Mouse (Mus musculus) stomach, postnatal 0 days (tissue): ENCODE measurements around the gene 2210011C24Rik.

Experiments
- CTCF ChIP-seq: IDR thresholded peaks from 2 replicates; pipeline ENCODE4 v1.5.1; 2016; ENCODE audit warnings: antibody characterized with exemption, low read depth, mild to moderate bottlenecking, moderate library complexity
- EP300 ChIP-seq: optimal IDR thresholded peaks from 2 replicates; pipeline ENCODE3; 2016; ENCODE audit warnings: antibody characterized with exemption

DNA sequence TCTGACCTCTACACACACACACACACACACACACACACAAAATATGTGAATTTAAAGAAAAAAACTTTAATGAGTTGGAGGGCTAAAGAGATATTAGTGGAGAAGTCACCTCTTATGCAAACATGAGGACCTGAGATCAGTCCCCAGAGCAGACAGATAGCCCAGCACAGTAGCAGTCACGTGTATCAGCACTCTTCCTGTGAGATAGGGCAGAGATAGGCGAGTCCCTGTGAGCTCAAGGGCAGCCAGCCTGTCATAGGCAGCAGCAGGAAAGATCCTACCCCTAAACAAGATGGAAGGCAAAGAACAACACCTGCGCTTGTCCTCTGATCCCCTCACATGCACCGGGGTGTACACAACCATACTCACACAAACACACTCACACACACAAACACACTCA is 29.5 kb downstream of the 2210011C24Rik start:
- TF ChIP-seq CTCF, result no peak
- TF ChIP-seq EP300, result no peak
